ENCODE assay signal across 7 mouse cellular contexts in the genomic region with DNA sequence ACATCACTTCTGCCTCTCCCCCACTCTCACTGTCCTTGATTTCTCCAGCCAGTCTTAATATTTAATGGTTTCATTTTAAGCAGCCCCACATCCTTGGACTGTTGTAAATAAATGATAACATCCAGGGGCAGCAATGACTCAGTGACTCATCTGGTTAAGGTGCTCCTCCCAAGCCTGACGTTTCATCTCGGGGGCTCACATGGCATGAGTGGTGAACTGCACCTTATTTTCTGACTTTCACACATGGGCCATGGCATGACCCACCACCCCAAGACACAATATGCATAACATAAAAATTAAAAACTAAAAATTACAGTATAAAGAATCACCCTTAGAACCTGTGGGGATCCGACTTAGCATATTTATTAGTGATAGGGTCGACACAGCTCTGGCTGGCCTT. TPM values are rescaled to one million over a fixed set of nuclear protein-coding genes. Genes with fewer than 3 reads are reported as not detected.
A peak's percentile ranks its signal among the peaks of the same experiment; 100 is the strongest.
DNase-seq lines count a peak whose midpoint lies in the region; ATAC-seq lines count a peak whose summit lies in the region.

No protein-coding gene starts in this region.

- H3K9ac ChIP-seq in limb, embryonic 11.5 days (ENCODE audit: low read length), result no peak overlapping the region
- H3K9ac ChIP-seq in neural tube, embryonic 14.5 days (replicated peaks; ENCODE audit: low read depth, low read length), result no peak overlapping the region

- no peaks in the 10 kb centered on the region for H3K27me3 ChIP-seq in embryonic facial prominence, embryonic 10.5 days (replicated peaks; ENCODE audit: low read depth, poor library complexity, severe bottlenecking)
- H3K27me3 ChIP-seq in limb, embryonic 11.5 days (ENCODE audit: control insufficient read depth, insufficient read depth, low read length), result no peaks in the 10 kb centered on the region
- no peaks in the 10 kb centered on the region for H3K27me3 ChIP-seq in neural tube, embryonic 14.5 days (ENCODE audit: control insufficient read depth, insufficient read depth, low read length)

- no peak for ATAC-seq in limb, embryonic 11.5 days (ENCODE audit: insufficient number of reproducible peaks, low FRiP score, low TSS enrichment, low read depth)
- no peak for ATAC-seq in neural tube, embryonic 14.5 days (ENCODE audit: low read depth)

- peak overlapping the region; percentile 99 for H3K4me3 ChIP-seq in embryonic facial prominence, embryonic 10.5 days
- H3K4me3 ChIP-seq in limb, embryonic 11.5 days (ENCODE audit: low read depth, low read length), result peak overlapping the region; percentile 100; the same call in 1 of the 2 replicates
- no peak overlapping the region for H3K4me3 ChIP-seq in neural tube, embryonic 14.5 days (ENCODE audit: low read depth, low read length)

- 0 out of 2 replicates have a peak overlapping the region, but pooled peaks have one; percentile 100 for H3K27ac ChIP-seq in embryonic facial prominence, embryonic 10.5 days (replicated peaks)
- no peak overlapping the region for H3K27ac ChIP-seq in limb, embryonic 11.5 days (replicated peaks; ENCODE audit: low read depth, low read length)
- H3K27ac ChIP-seq in neural tube, embryonic 14.5 days (ENCODE audit: low read depth, low read length), result no peak overlapping the region

- peaks cover 32% of the 10 kb centered on the region for H3K4me1 ChIP-seq in embryonic facial prominence, embryonic 10.5 days
- H3K4me1 ChIP-seq in limb, embryonic 11.5 days (ENCODE audit: control insufficient read depth, insufficient read depth, low read length), result peaks cover 12% of the 10 kb centered on the region
- peaks cover 25% of the 10 kb centered on the region for H3K4me1 ChIP-seq in neural tube, embryonic 14.5 days (ENCODE audit: control insufficient read depth, insufficient read depth, low read length)

- H3K4me2 ChIP-seq in limb, embryonic 11.5 days (ENCODE audit: low read depth, severe bottlenecking), result no peak overlapping the region
- H3K4me2 ChIP-seq in neural tube, embryonic 14.5 days (ENCODE audit: low read depth, low read length), result peak overlapping the region; percentile 52; the same call in 1 of the 2 replicates

- H3K9me3 ChIP-seq in embryonic facial prominence, embryonic 10.5 days, result no peaks in the 10 kb centered on the region
- H3K9me3 ChIP-seq in limb, embryonic 11.5 days (ENCODE audit: control insufficient read depth, low read length), result no peaks in the 10 kb centered on the region
- no peaks in the 10 kb centered on the region for H3K9me3 ChIP-seq in neural tube, embryonic 14.5 days (ENCODE audit: control insufficient read depth, low read length)

- peaks cover 43% of the 10 kb centered on the region for H3K36me3 ChIP-seq in embryonic facial prominence, embryonic 10.5 days (replicated peaks)
- peaks cover 7% of the 10 kb centered on the region; the same call in 1 of the 2 replicates for H3K36me3 ChIP-seq in limb, embryonic 11.5 days (ENCODE audit: control insufficient read depth, insufficient read depth, low read length)
- H3K36me3 ChIP-seq in neural tube, embryonic 14.5 days (ENCODE audit: control insufficient read depth, insufficient read depth, low read length), result peaks cover 10% of the 10 kb centered on the region

- peak; percentile 28 for DNase-seq in spleen, adult 12 weeks (ENCODE audit: low spot score)
- DNase-seq in spleen, adult 18-20 months, result no peak
- no peak for DNase-seq in embryonic facial prominence, embryonic 10.5 days (ENCODE audit: low spot score)
- DNase-seq in limb, embryonic 11.5 days (ENCODE audit: low spot score), result no peak
- no peak for DNase-seq in B cell, adult 2 months
- no peak for DNase-seq in gastrocnemius, postnatal 10 days

- 94% methylated on average over 4 of the region's 4 CpGs for WGBS in embryonic facial prominence, embryonic 10.5 days
- WGBS in limb, embryonic 11.5 days, result 87% methylated on average over 4 of the region's 4 CpGs
- WGBS in neural tube, embryonic 14.5 days, result 90% methylated on average over 4 of the region's 4 CpGs

RNA-seq across cellular contexts. Expression of a gene that starts 1.3 kb away (rescaled TPM):
- polyA plus RNA-seq in embryonic facial prominence, embryonic 10.5 days (2016; fragmentation: Nextera tagmentation; extraction: Ambion mirVana), result 402 and 405 TPM in 2 replicates
- polyA plus RNA-seq in limb, embryonic 11.5 days (2014; fragmentation: Nextera tagmentation; extraction: Ambion mirVana), result 500 and 537 TPM in 2 replicates
- 235 and 280 TPM in 2 replicates for polyA plus RNA-seq in neural tube, embryonic 14.5 days (2014; fragmentation: Nextera tagmentation; extraction: Ambion mirVana)
- 100 to 1,000 TPM in 1 of 2 experiments, 10 to 100 TPM in 1; 89.5 to 128 TPM for total RNA-seq in gastrocnemius, postnatal 10 days (2021)

RNA-seq across cellular contexts. Expression of a gene that starts 22.2 kb away (rescaled TPM):
- 59.4 and 60.0 TPM in 2 replicates for polyA plus RNA-seq in embryonic facial prominence, embryonic 10.5 days (2016; fragmentation: Nextera tagmentation; extraction: Ambion mirVana)
- 63.7 and 67.5 TPM in 2 replicates for polyA plus RNA-seq in limb, embryonic 11.5 days (2014; fragmentation: Nextera tagmentation; extraction: Ambion mirVana)
- polyA plus RNA-seq in neural tube, embryonic 14.5 days (2014; fragmentation: Nextera tagmentation; extraction: Ambion mirVana), result 50.2 and 53.5 TPM in 2 replicates
- total RNA-seq in gastrocnemius, postnatal 10 days (2021), result 10 to 100 TPM; 44.0 to 46.4 TPM

RNA-seq across cellular contexts. Expression of a gene that starts 52.0 kb away (rescaled TPM):
- 20.8 and 21.9 TPM in 2 replicates for polyA plus RNA-seq in embryonic facial prominence, embryonic 10.5 days (2016; fragmentation: Nextera tagmentation; extraction: Ambion mirVana)
- polyA plus RNA-seq in limb, embryonic 11.5 days (2014; fragmentation: Nextera tagmentation; extraction: Ambion mirVana), result 14.3 and 15.7 TPM in 2 replicates
- polyA plus RNA-seq in neural tube, embryonic 14.5 days (2014; fragmentation: Nextera tagmentation; extraction: Ambion mirVana), result 34.0 and 38.3 TPM in 2 replicates
- 10 to 100 TPM; 50.5 to 60.6 TPM for total RNA-seq in gastrocnemius, postnatal 10 days (2021)

RNA-seq across cellular contexts. Expression of a gene that starts 58.5 kb away (rescaled TPM):
- polyA plus RNA-seq in embryonic facial prominence, embryonic 10.5 days (2016; fragmentation: Nextera tagmentation; extraction: Ambion mirVana), result 27.0 and 28.2 TPM in 2 replicates
- polyA plus RNA-seq in limb, embryonic 11.5 days (2014; fragmentation: Nextera tagmentation; extraction: Ambion mirVana), result 16.8 and 18.6 TPM in 2 replicates
- 30.5 and 37.9 TPM in 2 replicates for polyA plus RNA-seq in neural tube, embryonic 14.5 days (2014; fragmentation: Nextera tagmentation; extraction: Ambion mirVana)
- 100 to 1,000 TPM; 122 to 139 TPM for total RNA-seq in gastrocnemius, postnatal 10 days (2021)
